Mouse (Mus musculus) naive thymus-derived CD4-positive, alpha-beta T cell, adult 2 months (primary cell): ENCODE results near the gene Tex13c3.
"Not testable (repeated sequence)": the region's sequence is repeated elsewhere in the genome, so short reads cannot be mapped to it uniquely, and the experiment has no call there.

Experiments
- DNase-seq: peaks from one replicate; pipeline ENCODE4 v3.0.0-alpha.2; 2011; ENCODE audit warnings: low read depth

The Tex13c3 gene

DNA sequence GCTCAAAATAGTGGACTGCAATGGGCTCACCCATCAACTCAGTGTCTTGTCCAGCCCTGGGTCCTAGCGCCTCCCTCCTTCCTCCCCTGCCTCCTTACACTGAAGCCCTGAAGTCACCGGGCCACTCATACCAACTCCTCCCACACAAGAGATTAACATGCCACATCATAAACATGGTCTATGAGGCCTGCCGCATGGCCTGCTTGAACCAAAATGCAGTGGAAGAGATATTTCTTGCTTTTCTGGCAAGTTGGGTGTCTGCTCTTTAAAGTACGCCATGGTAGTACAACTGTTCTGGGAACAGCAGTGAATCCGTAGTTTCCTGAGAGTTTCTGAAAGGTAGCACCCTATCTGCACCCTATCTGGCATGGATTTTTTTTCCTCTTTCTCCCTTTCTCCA, at the start of gene Tex13c3:
Gene Tex13c3, minus strand, starts transcription at position 101 of the 400 bp plus-strand sequence.
- DNase-seq: not testable (repeated sequence)

DNA sequence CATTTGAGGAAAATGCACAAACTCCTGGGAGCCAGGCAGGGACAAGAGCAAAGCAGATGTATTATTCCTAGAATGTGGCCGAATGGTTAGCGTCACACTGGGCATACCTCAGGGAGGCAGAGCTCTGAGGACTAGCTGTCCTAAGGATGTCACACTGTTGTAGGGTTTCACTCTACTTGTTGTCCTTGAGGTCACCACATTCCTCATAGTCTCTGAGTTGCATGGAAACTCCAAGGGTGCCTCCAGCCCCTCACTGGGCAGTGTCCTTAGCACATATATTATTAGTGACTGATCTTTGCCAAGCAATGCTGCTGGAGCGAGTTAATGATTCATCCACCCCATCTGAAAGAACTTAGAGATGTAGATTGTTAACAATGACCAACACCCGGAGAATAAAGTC, 8.6 kb upstream of the Tex13c3 start:
- DNase-seq: no peak
